Mouse (Mus musculus) retina, embryonic 14.5 days (tissue): ENCODE results near the gene Vamp4.
A peak's percentile ranks its signal among the peaks of the same experiment; 100 is the strongest.
"Not testable (repeated sequence)": the region's sequence is repeated elsewhere in the genome, so short reads cannot be mapped to it uniquely, and the experiment has no call there.

Source experiments
- DNase-seq: peaks from one replicate; pipeline ENCODE4 v3.0.0-alpha.2; 2015; ENCODE audit warnings: low spot score

Vamp4 gene

GRCm38 (mm10) chr1:162589443-162589842 lies 19.1 kb downstream of the Vamp4 start:
- DNase-seq, result peak; percentile 53

GRCm38 (mm10) chr1:162590415-162590997 lies 20.2 kb downstream of the Vamp4 start:
- no peak for DNase-seq

DNA sequence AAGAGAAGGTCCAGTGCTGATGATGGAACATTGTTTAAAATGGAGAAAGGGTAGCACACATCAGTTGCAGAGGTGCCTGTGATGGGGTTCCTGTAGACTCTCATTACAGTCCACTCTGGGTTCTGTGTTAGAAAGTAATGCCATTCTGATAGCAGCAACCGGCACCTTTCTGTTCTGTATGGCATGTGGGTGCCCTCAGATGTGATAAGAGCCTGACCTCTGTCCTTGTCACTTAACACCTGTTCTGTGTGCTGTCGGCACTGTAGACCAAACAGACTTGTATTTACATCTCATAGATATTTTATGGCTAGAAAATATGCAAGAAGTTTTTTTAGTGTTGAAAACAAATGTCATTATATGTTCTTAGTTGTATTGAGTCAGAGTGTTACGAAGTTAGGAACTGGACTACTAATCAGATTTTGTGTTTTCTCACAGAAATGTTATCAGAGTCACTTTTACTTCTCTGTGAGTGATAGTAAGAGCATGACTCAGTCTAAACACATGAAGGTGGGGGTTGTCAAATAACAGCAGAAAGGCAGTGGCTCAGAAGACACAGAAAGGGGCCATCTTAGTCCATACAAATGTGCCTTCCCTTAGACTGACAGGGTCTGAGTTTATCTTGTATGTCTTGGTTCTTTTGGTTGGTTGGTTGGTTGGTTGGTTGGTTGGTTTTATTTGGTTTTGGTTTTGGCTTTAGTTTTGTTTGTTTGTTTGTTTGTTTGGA lies 27.2 kb downstream of the Vamp4 start:
- DNase-seq, result no peak

DNA sequence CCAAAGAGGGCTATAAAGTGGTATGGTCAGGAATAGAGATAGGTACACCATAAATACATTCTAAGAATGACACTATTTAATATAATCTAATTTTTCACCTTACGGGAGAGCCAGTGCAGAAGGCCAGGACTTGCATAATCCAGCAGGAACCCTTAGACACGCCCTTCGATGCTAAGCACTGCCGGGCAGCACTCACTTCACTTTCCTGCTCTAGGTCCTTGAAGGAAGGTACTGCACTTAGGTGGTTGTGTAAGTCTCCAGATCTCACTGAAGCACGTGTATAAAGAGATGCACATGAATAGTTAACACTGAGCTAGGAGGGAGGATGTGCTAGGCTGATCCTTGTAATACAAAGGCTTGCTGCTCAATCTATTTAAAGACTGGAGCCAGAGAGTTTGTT lies 29.3 kb downstream of the Vamp4 start:
- DNase-seq, result no peak

DNA sequence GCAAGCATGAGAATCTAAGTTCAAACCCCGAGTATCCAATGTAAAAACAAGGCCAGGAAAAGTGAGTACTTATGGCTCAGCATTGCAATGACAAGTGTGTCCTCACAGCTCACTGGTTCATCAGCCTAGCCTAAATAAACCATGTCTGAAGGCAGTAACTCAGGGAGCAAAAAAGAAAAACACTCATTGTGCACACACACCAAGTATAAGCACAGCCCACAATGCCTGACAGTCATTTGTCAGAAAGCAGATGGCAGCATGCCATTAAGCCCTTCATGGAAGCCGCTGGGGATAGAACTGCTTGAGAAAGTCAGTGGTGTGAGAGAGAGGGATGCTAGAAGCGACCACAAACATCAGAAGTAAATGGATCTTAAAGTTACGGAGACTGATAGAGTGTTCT lies 31.0 kb downstream of the Vamp4 start:
- no peak for DNase-seq

DNA sequence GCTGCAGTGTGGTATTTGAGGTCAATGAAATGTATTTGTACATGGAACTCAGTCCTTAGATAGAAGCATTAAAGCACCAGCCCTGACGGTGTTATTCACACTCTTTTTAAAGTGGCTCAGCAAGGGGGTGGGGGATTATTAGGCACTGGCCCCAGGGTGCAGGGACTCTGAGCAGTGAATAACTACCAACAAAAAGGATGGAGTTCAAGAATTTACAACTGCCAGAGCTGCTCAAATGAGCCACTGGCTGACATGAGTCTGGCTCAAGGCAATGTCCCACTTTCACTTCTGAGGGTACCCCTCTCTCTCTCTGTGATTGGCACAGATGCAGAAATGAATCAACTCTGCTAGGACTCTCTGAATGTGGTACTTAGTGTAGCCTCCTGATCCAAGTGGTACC lies 37.8 kb downstream of the Vamp4 start:
- DNase-seq, result no peak

DNA sequence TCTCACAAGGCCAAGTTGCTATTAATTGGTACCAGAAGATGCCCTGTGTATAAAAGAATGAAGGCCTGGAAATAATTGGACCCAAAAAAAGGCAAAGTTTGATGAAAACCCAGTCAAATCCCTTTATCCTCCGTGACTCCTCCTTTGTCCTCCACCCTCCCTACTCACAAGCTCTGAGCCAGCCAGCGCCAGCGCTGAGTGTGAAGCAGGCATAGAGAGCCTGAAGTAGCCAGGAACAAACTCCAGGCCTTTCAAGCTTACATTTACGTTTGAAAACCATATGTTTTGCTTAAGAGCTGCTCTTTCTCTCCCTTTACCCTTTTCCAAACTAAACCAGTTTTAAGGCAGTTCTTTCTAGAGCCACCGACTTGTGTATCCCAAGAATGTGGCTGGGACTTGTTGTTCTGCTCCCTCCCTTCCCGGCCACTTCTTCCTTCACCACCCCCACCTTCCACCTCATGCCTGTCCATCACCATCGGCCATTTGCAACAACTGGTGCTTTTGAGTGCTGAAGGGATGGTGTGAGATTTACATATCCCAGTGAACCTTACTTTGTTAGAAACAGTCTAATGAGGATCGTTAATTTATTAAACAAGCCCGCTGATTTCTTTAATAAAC lies 39.4 kb downstream of the Vamp4 start:
- no peak for DNase-seq

DNA sequence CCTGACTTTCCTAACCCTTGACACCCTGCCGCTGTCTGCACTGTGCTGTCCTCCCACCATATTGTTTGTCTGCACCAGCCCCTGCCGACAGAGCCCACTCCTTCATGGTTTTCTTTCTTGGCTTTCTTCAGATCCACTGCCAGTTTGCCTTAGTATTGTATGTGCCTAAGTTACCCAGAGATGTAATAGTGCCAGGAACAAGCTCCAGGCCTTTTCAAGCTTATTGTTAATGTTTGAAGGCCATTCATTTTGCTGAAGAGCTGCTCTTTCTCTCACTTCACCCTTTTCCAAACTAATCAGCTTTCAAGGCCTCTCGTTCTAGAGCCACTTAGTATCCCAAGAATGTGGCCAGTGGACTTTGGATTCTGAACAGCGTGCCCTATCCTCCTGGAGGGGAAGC lies 40.9 kb downstream of the Vamp4 start:
- no peak for DNase-seq

GRCm38 (mm10) chr1:162615511-162615910 lies 45.2 kb downstream of the Vamp4 start:
- peak; percentile 10 for DNase-seq

- DNase-seq, result peak; percentile 21
These were observed 50.2 kb downstream of the Vamp4 start for GRCm38 (mm10) chr1:162620487-162620886.

DNA sequence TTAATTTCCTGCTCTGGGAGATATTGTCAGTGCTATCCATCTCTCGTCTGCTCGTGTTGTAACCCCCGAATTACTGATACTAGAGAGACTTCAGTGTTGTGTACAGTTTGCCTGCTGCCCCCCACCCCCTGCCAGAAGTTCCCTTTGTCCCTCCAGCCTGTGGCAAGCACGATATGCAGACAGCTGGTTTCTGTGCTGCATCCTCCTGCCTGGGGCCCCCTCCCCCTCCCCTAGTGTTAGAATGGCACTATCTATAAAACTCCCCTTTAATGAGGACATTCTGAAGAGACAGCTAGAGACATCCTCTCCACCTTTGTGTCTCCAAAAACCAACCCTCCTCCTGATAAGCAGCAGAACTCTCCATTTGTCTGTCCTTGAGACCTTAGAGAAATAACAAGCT lies 53.6 kb downstream of the Vamp4 start:
- peak; percentile 11 for DNase-seq

DNA sequence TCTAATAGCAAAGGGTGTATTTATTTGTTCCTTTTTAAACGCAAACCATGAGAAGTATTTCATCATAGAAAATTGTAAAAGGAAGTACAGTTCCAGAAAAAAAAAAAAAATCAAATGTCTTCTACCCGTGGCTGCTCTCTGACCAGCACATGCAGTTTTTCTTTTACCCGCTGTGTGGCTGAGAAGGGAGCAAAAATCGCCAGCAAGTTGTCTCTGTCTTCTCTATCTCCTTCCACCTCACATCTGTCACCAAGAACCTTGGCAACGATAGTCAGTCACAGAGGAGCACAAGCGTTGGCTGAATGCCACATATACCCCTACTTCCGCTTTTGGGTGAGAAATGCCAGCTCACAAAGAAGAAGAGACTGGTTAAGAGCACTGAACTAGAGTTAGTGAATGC lies 54.9 kb downstream of the Vamp4 start:
- no peak for DNase-seq

- DNase-seq, result not testable (repeated sequence)
These were observed 57.5 kb downstream of the Vamp4 start for GRCm38 (mm10) chr1:162627821-162628220.

DNA sequence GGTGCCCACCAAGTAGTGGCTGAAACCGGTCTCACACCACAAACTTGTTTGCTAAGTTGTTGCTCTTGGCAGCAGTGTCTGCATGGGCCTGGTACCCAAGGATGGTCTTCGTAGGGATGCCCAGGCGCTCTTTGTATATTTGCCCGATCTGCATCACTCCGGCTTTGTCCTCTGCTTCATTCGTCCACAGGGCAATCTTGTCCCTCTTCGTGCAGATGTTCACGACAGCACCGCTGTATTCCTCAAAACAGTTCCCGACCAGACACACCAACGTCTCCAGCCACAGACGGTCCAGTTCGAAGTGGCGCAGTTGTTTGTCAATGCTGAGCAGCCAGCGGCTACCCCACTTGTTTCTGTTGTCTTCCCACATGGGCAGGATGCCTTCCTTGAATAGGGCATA lies 58.0 kb downstream of the Vamp4 start:
- not testable (repeated sequence) for DNase-seq

- DNase-seq, result not testable (repeated sequence)
These were observed 65.1 kb downstream of the Vamp4 start for GRCm38 (mm10) chr1:162635291-162635931.

- DNase-seq, result no peak
These were observed 66.2 kb downstream of the Vamp4 start for GRCm38 (mm10) chr1:162636516-162636915.

- DNase-seq, result no peak
These were observed 68.2 kb downstream of the Vamp4 start for GRCm38 (mm10) chr1:162638535-162638934.

DNA sequence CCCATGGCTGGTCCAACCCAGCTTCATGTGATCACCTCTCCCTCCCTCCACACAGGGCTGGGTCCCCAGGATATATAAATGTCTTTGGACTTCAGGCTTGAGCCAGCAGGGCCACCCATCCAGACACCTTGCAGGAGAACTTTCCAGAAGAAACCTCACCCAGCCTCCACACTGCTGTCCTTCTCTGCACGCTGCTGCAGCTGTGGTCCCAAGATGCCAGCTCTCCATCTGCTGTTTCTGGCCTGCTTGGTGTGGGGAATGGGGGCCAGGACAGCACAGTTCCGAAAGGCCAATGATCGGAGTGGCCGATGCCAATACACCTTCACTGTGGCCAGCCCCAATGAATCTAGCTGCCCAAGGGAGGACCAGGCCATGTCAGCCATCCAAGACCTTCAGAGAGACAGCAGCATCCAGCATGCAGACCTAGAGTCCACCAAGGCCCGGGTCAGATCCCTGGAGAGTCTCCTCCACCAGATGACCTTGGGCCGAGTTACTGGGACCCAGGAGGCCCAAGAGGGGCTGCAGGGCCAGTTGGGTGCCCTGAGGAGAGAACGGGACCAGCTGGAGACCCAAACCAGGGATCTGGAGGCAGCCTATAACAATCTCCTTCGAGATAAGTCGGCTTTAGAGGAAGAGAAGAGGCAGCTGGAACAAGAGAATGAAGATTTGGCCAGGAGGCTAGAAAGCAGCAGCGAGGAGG lies 68.9 kb downstream of the Vamp4 start, which contains the start of gene Myoc:
Gene Myoc (plus strand): TSS at position 105 of the 700 bp plus-strand sequence.
- DNase-seq, result no peak

DNA sequence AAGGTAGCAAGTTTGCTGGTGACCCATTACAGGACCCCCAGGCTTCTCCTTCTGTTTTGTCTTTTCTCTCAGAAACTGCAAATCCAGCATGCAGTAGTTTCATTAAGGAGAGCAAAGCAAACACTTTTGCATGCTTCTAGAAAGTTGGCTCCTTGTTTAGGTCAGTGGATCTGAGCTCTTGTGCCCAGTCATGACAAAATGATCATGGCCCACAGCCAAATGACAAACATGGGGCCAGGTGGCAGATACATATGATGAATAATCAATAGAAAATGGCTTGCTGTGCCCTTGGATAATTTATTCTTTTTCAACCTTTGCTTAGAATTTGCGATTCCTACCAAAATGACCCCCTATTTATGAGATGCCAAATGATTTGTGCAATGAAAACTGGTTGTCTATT lies 69.5 kb downstream of the Vamp4 start:
- DNase-seq, result no peak

DNA sequence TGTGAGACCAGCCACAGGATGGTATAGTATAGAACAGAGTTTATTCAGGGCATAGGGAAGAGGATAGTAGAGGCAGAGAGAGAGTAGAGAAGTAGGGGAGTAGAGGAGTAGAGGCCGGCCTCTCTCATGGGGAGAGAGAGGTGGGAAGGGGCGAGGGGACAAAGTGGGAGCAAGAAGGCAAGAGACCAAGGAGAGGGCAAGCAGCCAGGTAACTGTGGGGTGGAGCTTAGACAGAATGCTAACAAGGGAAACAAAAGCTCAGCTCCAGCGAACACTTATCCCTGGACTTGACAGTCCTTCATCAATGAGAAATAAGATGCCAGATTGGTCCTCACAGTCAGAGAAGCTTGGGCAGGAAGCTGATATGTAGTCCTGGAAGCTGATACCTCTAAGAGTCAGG lies 72.3 kb downstream of the Vamp4 start:
- no peak for DNase-seq

GRCm38 (mm10) chr1:162643752-162644151 lies 73.4 kb downstream of the Vamp4 start:
- DNase-seq, result peak; percentile 16

GRCm38 (mm10) chr1:162646083-162646686 lies 75.9 kb downstream of the Vamp4 start:
- no peak for DNase-seq
